Comparison of ENCODE assay signal across 9 mouse cellular contexts in genomic region chr5:88885944-88886343, GRCm38 (mm10). TPM values are rescaled to one million over a fixed set of nuclear protein-coding genes. Genes with fewer than 3 reads are reported as not detected.
DNase-seq lines count a peak whose midpoint lies in the region; ATAC-seq and TF ChIP-seq lines count a peak whose summit lies in the region.
"Had no signal": no experiment of that assay in that cellular context is flagged by ENCODE, and none has a peak within 500 bp of the region (broad histone marks: within the 10 kb centered on the region; RNA-seq: fewer than 3 reads in every experiment).

No protein-coding gene starts in this region.

- intact Hi-C loops in left cerebral cortex, postnatal 25 days (cut with DNase I) = loop anchor here (2.0 kb wide), 2 partner anchors 95 to 499 kb away; no protein-coding TSS in a partner anchor

- TF ChIP-seq CTCF in cortical plate, adult 2 months (IDR thresholded peaks at IDR 0.05; ENCODE audit: extremely low read depth, insufficient read depth, low read length) = no peak

- ATAC-seq in hindbrain, embryonic 13.5 days (ENCODE audit: low FRiP score) = no peak

- H3K4me3 ChIP-seq in heart, embryonic 10.5 days = peak overlapping the region; percentile 86
- H3K4me3 ChIP-seq in cortical plate, adult 2 months (ENCODE audit: insufficient read depth, low read length) = peak overlapping the region; percentile 48; the same call in 1 of the 2 replicates
- H3K4me3 ChIP-seq in hindbrain, embryonic 13.5 days = peak overlapping the region; percentile 81
- peak overlapping the region; percentile 81 for H3K4me3 ChIP-seq in midbrain, embryonic 10.5 days
- H3K4me3 ChIP-seq: myocyte had no signal

- H3K4me1 ChIP-seq in heart, embryonic 10.5 days = peaks cover 17% of the 10 kb centered on the region; the same call in 1 of the 2 replicates
- no peaks in the 10 kb centered on the region; the same call in 1 of the 2 replicates for H3K4me1 ChIP-seq in cortical plate, adult 2 months (ENCODE audit: control insufficient read depth, insufficient read depth, low read length)
- peaks cover 15% of the 10 kb centered on the region for H3K4me1 ChIP-seq in hindbrain, embryonic 13.5 days (replicated peaks)
- peaks cover 18% of the 10 kb centered on the region for H3K4me1 ChIP-seq in midbrain, embryonic 10.5 days

- no peaks in the 10 kb centered on the region for H3K9me3 ChIP-seq in heart, embryonic 10.5 days
- H3K9me3 ChIP-seq in hindbrain, embryonic 13.5 days = no peaks in the 10 kb centered on the region
- H3K9me3 ChIP-seq in midbrain, embryonic 10.5 days (replicated peaks) = no peaks in the 10 kb centered on the region

- H3K27ac ChIP-seq in heart, embryonic 10.5 days = no peak overlapping the region
- no peak overlapping the region for H3K27ac ChIP-seq in cortical plate, adult 2 months (ENCODE audit: insufficient read depth, low read length)
- no peak overlapping the region for H3K27ac ChIP-seq in hindbrain, embryonic 13.5 days
- no peak overlapping the region; the same call in 1 of the 2 replicates for H3K27ac ChIP-seq in midbrain, embryonic 10.5 days (replicated peaks)

- H3K36me3 ChIP-seq in heart, embryonic 10.5 days = no peaks in the 10 kb centered on the region
- no peaks in the 10 kb centered on the region for H3K36me3 ChIP-seq in hindbrain, embryonic 13.5 days
- H3K36me3 ChIP-seq in midbrain, embryonic 10.5 days = no peaks in the 10 kb centered on the region

- 51% methylated on average over 5 of the region's 5 CpGs for WGBS in heart, embryonic 10.5 days
- 60% methylated on average over 5 of the region's 5 CpGs for WGBS in hindbrain, embryonic 13.5 days
- WGBS in midbrain, embryonic 10.5 days = 64% methylated on average over 5 of the region's 5 CpGs

- peaks cover 9% of the 10 kb centered on the region; the same call in 1 of the 2 replicates for H3K27me3 ChIP-seq in heart, embryonic 10.5 days (ENCODE audit: insufficient read depth, poor library complexity, severe bottlenecking)
- peaks cover 35% of the 10 kb centered on the region for H3K27me3 ChIP-seq in hindbrain, embryonic 13.5 days
- H3K27me3 ChIP-seq in midbrain, embryonic 10.5 days (ENCODE audit: low read depth, poor library complexity, severe bottlenecking) = peaks cover 43% of the 10 kb centered on the region

- H3K4me2 ChIP-seq in hindbrain, embryonic 13.5 days = peak overlapping the region; percentile 96

- DNase-seq in heart, embryonic 10.5 days (ENCODE audit: low spot score) = no peak
- no peak for DNase-seq in heart, adult 8-10 months (ENCODE audit: low spot score)
- DNase-seq in midbrain, embryonic 10.5 days (ENCODE audit: low spot score) = no peak
- no peak for DNase-seq in left cerebral cortex, postnatal 25 days (ENCODE audit: low spot score in 2 of 2)
- DNase-seq in left cerebral cortex, adult 9 months (ENCODE audit: low spot score in 2 of 2) = no peak
- DNase-seq in ovary, adult 18-20 months (ENCODE audit: low spot score) = no peak

- no peak for TF ChIP-seq POLR2A in cortical plate, adult 2 months (IDR thresholded peaks at IDR 0.05; ENCODE audit: extremely low read depth, insufficient read depth, low read length)

- H3K9ac ChIP-seq in hindbrain, embryonic 13.5 days = no peak overlapping the region

RNA-seq across cellular contexts. Expression of gene Slc4a4, which starts 0.7 kb away (rescaled TPM):
- polyA plus RNA-seq in heart, embryonic 10.5 days (2016; fragmentation: Nextera tagmentation; extraction: Ambion mirVana) = 2.2 and 3.0 TPM in 2 replicates
- 10 to 100 TPM; 34.4 to 37.7 (median 35.1) TPM for total RNA-seq in heart, adult 8-10 months (2022)
- 48.1 and 53.7 TPM in 2 replicates for polyA plus RNA-seq in cortical plate, adult 2 months (2012; rRNA removed)
- 3.1 and 3.3 TPM in 2 replicates for polyA plus RNA-seq in hindbrain, embryonic 13.5 days (2015; fragmentation: Nextera tagmentation; extraction: Ambion mirVana)
- polyA plus RNA-seq in midbrain, embryonic 10.5 days (2016; fragmentation: Nextera tagmentation; extraction: Ambion mirVana) = 1.5 TPM in 2 replicates
- total RNA-seq in left cerebral cortex, postnatal 25 days (2021) = 100 to 1,000 TPM in 1 of 2 experiments, 10 to 100 TPM in 1; 85.9 to 133 TPM

Comparison
In these comparisons a context has a peak if more than half of its experiments do, and no peak if none do; other contexts are left out.
1. RNA of gene Slc4a4, which starts 0.7 kb away (polyA plus RNA-seq): 48.1 to 53.7 TPM in cortical plate, adult 2 months; 3.1 to 3.3 TPM in hindbrain, embryonic 13.5 days, 2.2 to 3.0 TPM in heart, embryonic 10.5 days and 1.5 TPM in midbrain, embryonic 10.5 days; every median in the first group is over 10 times any median in the second.
2. Peak in every context shown above with its lines, with median percentiles within 50 percentile points of each other: H3K4me3 ChIP-seq.